Mouse (Mus musculus): Measurements from ENCODE around the gene Dstyk. TPM values are rescaled to one million over a fixed set of nuclear protein-coding genes. Genes with fewer than 3 reads are reported as not detected.

The Dstyk gene
- polyA plus RNA-seq (2012; rRNA removed; ENCODE audit: low replicate concordance) = 11.8 and 18.4 TPM in 2 replicates

GRCm38 (mm10) chr1:132417319-132418251 is at the start of gene Dstyk:
Gene Dstyk, plus strand, starts transcription at chr1:132417555.

GRCm38 (mm10) chr1:132390691-132391579 is 26.4 kb upstream of the Dstyk start, which contains the start of gene Tmcc2:
Gene Tmcc2, minus strand, starts transcription at chr1:132391281.

GRCm38 (mm10) chr1:132476928-132477691 is 59.8 kb downstream of the Dstyk start, which contains the start of gene Rbbp5:
Gene Rbbp5, plus strand, starts transcription at chr1:132477365.

GRCm38 (mm10) chr1:132506058-132506457 is 88.7 kb downstream of the Dstyk start, which contains the start of gene Tmem81:
Gene Tmem81, plus strand, starts transcription at chr1:132506230.

Other genes with a start within 250 kb of the Dstyk start
- gene Lemd1, start 226.1 kb upstream of the Dstyk start, polyA plus RNA-seq (2012; rRNA removed; ENCODE audit: low replicate concordance) = 0.66 TPM in 1 of 2 replicates, not detected in the other
- 0.04 and 0.54 TPM in 2 replicates for gene AC124108.1, start 226.1 kb upstream of the Dstyk start, polyA plus RNA-seq (2012; rRNA removed; ENCODE audit: low replicate concordance)
- gene Gm10188, start 187.8 kb upstream of the Dstyk start, polyA plus RNA-seq (2012; rRNA removed; ENCODE audit: low replicate concordance) = not detected in 2 replicates
- 0.18 and 0.29 TPM in 2 replicates for gene Klhdc8a, start 118.9 kb upstream of the Dstyk start, polyA plus RNA-seq (2012; rRNA removed; ENCODE audit: low replicate concordance)
- gene Nuak2, start 101.4 kb upstream of the Dstyk start, polyA plus RNA-seq (2012; rRNA removed; ENCODE audit: low replicate concordance) = 5.1 and 6.2 TPM in 2 replicates
- gene Tmcc2, start 26.3 kb upstream of the Dstyk start, polyA plus RNA-seq (2012; rRNA removed; ENCODE audit: low replicate concordance) = 10.3 and 14.8 TPM in 2 replicates
- 17.0 and 24.4 TPM in 2 replicates for gene Rbbp5, start 59.8 kb downstream of the Dstyk start, polyA plus RNA-seq (2012; rRNA removed; ENCODE audit: low replicate concordance)
- gene Tmem81, start 88.7 kb downstream of the Dstyk start, polyA plus RNA-seq (2012; rRNA removed; ENCODE audit: low replicate concordance) = 2.8 and 3.2 TPM in 2 replicates
- 0.06 and 0.20 TPM in 2 replicates for gene Cntn2, start 125.7 kb downstream of the Dstyk start, polyA plus RNA-seq (2012; rRNA removed; ENCODE audit: low replicate concordance)

Measured in subcutaneous adipose tissue, adult 2 months (tissue).